Mouse (Mus musculus) kidney, adult 11 months (tissue): ENCODE measurements at regions not wholly inside any gene's neighbourhood (a gene's known extent, or its start where the extent isn't known, plus 50 kb on each side); places are given as distances from the start of the nearest gene placed in this dataset.

Source experiments
- DNase-seq: peaks from one replicate; pipeline ENCODE4 v3.0.0; 2022

DNA sequence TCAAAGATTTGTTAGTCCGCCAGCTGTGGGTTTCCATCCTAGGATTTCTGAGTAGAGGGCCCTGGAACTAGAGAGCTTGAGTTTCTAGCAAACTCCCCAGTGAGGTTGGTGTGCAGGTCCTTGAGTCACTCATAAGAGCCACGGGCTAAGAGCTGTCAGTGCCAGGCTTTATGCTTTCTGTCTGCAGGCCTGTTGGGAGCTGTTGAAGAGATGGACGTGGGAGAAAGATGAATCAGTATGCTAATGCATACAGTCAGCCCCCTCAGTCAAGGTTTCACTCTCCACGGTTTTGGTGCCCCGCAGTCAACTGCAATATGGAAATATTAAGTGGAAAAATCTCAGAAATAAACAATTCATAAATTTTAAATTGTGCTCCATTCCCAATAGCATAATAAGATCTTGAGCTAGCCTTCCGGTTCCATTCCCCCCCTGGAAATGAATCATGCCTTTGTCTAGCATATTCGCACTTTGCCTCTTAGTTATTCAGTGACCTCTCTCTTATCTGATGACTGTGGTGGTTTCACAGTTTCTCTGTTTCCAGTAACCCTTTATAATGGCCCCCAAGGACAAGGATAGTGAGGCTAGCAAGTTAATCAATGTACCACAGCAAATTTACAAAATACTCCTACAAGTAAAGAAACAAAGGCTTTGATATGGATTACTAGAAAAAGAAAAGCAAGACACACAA lies 199.4 kb upstream of the Eci2 start:
- no peak for DNase-seq

DNA sequence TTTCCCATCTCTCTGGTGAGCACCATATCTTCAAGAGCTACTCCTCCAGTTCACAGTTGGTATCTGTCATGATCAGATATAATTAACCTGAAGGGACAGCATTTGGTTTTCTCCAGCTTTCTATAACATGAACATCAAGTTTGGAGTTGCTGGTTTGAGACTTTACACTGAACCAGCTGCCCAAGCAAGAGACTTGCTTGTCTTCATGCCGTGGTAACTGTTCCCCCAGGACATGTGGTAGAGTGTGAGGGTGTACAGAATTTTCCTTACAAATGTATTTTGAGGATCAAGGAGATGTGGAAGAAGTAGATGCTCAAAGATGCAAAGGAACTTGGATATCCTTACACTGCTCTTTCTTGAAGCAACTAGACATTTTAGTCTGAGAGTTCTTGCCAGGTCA lies 200.0 kb upstream of the Eci2 start:
- DNase-seq: no peak

DNA sequence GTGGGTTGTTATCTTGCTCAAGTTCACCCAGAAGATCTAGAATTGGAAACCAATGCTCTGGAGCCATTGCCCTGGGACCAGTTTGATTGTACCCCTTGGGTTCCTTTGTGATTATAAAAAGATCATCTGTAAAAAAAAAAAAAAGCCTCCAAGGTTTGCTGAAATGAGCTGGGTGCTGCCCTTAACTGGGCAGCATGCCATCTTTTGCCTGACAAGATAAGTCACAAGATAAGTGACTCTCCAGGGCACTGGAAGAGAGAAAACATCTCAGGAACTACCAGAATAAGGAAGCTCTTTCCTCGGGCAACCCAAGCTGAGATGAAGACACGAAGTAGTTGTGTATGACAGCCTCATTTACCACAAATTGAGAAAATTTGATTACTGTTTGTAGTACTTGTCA lies 202.7 kb upstream of the Eci2 start:
- no peak for DNase-seq

DNA sequence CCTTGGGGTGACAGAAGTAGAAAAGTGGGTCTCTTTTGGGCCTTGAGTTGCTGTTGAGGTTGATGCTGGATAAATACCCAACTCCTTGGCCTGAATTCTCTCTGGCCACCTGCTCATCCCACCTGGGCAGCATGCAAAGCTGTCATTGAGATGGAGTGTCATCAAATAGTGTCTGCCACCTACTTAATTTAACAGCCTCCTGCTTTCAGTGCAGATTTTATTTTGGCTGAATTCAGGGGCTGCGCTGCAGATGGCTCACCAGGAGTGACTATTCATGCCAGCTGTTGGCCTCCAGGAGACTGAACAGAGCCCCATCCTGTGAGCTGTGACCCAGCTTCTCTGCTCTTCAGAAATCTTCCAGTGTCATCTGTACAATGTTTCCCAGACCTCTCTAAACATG lies 206.7 kb upstream of the Eci2 start:
- DNase-seq: no peak

DNA sequence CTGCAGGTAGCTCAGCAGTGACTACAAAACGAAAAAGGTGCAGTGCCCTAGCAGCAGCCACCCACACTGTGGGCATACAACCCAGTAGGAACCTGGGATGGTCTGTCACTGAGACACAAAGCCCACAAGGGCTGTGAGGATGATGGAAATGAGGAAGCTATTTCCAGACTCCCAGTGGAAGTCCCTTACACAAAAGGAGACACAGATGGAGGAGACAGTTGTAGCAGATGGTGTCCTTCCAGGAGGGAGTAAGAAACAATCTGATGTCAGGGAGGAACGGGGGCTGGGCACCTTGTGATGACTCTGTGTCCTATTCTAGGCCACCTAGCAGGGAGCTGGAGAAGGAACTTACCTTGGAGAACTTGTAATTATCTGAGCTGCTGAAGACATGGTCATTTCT lies 214.5 kb upstream of the Eci2 start:
- no peak for DNase-seq

DNA sequence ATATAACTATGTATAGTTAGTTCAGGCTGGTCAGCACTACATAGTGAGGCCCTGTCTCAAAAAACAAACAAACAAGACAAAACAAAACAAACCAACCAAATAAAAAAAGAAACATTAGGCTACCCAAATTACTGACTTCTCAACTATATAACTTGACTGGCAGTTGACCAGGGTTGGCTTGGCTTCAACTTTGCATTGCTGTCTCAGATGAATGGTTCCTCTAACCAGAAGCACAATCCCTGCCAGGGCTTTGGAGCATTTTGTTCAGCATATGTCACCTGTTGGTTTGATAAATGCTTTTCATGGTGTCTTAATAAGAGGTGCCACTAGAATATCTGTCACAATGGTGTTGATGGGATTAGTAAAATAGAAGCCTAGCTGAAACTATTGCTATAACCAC lies 217.1 kb upstream of the Eci2 start:
- DNase-seq: no peak

DNA sequence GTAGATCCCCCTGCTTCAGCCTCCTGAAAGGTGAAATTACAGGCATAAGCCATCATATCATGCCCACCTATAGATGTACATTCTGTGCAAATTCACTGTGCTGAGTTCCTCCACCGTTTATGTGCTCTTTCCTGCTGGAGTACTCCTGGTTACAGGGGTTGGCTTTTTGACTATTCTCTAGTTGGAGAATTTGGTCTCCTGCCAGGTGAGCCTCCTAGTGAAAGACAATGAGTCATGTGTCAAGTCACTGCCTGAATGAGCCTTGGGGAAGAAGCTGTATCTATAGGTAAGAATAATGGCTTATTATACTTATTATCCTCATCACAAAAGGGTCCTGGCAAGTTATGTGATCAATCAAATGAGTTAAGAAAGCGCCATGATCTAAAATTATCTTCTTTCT lies 230.5 kb upstream of the Eci2 start:
- no peak for DNase-seq

DNA sequence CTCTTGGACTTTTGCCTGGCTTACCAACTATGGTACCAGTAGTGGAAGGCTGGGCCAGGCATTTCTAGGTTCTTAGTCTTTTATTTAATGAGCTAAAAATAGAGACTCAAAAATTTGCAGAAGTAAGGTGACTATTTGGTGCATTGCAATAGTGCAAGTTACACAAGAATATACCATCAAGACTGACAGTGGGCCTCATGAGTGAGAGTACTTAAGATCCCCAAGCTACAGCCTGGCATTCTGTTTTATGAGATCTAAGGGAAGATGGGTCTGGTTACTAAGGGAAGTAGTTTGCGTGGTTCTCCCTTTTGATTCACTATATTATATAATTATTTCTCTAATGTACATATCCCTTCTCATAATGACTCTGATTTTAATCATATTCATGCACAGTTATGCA lies 231.8 kb upstream of the Eci2 start:
- DNase-seq: no peak

DNA sequence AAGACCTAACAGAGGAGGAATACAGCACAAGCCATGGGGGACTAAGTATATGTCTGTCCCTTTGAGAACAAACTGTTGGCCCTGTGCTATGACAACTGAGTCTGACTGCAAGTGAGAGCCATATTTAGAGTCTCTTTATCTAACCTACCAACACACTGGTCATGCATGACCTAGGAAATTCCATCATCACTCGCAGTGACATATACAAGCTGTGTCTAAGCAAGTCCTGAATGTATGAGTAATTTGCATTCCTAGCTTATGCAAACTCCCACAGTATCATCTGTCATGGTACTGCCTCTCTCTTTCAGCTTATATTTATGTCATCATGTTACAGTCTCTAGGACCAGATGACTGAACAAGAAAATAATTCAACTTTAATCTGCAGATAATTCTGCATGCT lies 257.1 kb upstream of the Eci2 start:
- DNase-seq: no peak

DNA sequence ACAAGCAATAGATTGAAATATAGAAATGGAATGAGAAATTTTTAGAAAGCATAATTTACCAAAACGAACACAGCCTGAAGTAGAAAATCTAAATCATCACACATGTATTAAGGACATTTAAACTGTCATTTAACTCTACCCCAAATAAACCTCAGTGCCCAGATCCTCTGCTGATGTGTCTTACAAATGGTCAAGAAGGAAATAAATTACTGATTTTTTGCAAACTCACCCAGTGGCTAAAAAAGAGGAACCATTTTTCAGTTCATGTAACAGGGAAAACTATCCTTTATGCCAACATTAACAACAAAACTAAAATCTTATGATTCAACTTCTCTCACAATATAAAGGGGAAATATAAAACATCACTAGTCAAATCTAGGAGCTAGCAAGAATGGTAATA lies 275.2 kb upstream of the Eci2 start:
- no peak for DNase-seq

DNA sequence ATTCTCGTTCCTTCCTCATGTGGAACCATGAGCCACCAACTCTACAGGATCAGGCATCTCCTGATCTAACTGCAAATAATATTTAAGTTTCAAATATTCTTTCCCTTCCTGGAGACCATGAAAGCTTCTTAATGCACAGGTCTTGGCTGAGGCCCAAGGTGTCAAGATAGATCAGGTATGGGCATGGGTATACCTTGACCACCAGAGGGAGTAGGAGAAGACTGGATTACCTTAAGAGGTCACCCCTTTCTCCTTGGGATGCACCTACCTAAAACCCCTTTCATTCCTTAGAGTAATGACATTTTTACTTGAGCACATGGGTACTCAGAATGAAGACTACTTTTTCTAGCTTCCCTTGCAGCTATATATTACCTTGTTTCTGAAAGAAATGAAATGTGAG lies 289.9 kb upstream of the Eci2 start:
- DNase-seq: no peak

DNA sequence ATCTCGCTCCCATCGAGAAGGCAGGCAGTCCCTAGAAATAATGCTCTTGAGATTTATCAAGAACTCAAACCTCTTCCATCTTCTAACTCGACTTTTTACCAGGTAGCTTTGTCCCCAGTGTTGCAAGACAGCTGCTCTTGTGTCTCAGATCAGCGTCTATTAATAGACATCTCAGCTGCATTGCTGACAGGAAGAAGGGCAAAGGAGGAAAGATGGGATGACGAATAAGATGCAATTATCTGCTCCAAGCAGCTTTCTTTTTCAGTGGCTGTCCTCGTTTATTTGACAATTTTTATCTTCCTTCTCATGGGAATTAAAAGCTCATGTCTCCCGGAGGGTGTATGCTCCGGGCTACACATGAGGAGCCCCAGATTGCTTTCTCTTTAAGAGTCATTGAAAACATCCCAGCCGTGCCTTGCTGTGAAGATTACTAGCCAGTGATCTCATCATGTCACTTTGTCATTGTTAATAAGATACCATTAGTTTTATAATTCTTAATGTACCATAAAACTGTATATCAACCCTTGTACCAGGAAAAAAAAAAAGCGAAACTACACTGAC lies 299.9 kb upstream of the Eci2 start:
- no peak for DNase-seq

DNA sequence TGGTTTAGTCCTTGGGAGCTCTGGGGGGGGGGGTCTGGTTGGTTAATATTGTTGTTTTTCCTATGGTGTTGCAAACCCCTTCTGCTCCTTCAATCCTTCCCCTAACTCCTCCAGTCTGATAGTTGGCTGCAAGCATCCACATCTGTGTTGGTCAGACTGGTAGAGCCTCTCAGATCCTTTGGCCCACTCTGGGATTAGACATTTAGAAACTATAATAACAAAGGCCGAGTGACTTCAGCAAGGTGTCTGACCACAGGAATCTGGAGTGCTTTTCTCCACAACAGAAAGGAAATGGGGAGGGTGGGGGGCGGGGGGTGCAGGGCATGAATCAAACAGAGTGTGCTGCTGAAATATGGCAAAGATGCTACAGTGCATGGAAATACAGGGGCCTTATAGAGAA lies 301.4 kb upstream of the Eci2 start:
- no peak for DNase-seq

DNA sequence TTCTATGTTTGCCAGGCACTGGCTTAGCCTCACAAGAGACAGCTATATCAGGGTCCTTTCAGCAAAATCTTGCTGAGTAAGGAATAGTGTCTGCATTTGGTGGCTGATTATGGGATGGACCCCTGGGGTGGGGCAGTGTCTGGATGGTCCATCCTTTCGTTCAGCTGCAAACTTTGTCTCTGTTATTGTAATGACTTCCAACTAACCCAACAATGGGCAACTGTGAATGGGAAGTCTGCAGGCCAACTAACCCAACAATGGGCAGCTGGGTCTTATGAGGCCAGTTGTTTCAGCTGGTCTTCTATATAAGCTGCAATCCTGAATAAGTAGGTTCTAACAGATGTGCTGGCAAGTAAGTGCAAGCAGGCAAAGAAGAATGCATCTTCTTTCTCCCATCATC lies 304.0 kb upstream of the Eci2 start:
- DNase-seq: no peak

DNA sequence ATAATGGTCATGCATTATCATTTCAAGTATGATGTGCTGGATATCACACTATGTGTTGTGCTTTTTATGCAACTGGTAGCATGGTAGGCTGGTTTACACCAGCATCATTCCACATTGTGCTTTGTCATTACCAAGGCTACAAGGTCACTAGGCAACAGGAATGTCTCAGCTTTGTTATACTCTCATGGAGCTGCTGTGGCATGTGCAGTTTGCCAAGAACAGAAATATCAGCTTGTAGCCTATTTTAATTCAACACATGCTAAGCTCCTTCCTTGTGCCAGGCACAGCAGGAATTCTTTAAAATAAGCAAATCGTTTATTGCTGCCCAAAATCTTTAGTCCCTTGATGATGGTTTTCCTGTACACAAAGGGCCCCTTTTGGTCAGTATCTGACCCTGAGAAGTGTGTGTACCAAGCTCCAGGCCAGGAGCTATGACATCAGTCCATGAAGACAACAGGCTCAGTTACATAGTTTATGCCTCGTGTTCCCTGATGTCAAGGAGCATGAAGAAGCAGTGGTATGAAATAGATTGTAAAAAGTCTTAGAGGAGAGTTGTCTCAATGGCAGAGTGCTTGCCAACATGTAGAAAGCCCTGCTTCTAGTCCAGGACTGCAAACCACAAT lies 314.0 kb upstream of the Cdyl start:
- no peak for DNase-seq

DNA sequence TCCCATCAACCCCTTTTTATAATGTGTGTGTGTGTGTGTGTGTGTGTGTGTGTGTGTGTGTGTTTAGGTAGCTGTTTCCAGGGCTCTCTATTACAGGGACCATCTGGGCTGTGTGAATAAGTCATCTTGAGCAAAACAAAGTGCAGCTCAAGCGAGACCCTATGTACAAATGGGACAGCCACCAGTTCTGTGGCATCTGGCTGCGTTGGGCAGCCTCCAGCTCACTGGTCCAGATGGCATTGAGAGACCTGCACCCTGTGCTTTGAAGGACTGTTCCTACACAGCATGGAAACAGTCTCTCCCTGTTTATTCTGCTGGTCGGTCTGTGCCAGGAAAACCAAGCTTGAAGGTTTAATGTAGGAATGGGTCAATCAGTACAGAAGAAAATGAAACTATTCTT lies 311.4 kb upstream of the Cdyl start:
- DNase-seq: no peak

DNA sequence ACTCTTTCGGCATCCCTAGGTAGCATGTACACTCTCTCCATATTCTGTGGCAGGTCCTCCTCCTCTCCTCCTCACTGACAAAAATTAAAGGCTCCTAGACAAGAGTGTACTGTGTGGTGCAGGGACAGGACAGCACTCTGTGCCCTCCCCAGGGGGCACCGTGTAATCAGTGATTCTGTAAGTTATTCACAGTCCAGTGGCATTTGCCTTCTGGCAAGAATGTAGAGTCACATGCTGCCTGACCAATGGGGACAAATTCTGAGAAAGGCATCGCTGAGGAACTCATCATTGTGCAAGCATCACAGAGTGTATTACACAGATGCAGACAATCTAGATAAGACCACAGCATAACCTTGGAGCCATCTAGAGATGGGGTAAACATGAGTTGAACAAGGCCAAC lies 300.3 kb upstream of the Cdyl start:
- no peak for DNase-seq

DNA sequence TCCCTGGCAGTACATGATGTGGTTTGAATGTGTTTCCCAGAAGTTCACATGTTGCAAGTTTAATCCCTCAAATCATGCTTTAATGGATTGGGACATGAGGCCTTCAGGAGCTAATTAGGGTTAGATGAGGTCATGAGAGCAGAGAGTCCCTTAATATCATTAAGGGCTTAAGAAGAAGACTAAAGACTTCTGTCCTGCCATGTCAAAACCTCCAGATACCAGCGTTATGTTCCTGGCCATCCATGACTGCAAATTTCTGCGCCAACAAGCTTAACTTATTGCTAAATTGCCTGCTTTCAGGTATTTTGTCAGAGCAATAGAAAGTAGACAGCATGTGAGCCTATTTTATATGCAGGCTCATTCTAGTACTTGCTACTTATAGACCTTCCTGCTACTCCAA lies 282.1 kb upstream of the Cdyl start:
- no peak for DNase-seq

DNA sequence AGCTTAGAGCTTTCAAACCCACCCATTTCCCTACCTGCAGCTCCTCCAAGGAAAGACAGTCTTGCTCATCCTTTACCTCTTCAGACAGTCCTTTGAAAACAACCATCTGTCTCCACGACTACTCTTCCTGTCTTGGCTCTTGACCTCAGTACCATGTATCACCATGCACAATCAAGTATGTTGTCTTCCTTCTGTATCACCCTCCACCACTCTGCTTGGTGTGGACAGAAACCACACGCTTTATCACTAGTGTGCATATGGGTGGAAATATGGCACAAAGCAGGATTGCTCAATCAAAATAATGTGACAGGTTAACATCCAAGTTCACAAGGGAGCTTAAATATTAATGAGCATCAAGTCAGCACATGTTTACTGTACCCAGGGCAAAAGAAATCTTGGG lies 280.1 kb upstream of the Cdyl start:
- DNase-seq: no peak

DNA sequence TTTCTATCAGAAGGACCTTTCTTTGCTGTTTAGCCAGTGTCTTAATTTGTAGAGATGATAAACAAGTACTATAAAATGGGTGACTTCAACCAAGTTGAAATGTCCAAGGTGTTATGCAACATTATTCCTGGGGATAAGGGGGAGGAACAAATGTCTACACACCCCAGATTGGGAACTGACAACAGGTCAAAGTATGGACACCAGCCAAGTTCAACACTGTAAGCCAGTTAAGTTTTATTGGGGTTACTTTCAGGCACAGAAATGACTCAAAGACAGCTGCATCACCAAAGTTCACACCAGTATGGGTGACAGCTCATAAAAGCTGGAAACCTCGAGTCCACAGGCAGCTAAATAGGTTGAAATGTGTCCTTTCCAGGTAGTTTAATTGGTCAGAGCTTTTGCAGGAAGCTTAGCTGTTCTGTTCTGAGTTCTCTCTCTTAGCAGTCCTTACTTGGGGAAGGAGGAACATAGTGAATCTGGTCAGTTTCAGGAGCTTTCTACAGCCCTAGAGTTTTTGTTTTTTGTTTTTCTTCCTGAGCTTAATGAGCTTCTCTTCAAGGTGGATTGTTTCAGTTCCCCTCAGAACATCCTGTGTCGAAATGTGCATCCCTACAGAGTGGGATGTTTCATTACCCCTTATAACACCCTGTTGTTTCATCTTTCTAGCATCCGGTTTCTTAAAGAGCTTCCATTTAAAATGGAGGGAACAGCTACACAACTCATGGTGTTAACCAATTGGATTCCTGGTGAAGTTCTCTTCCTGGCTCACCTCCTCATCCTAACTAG lies 279.2 kb upstream of the Cdyl start:
- DNase-seq: no peak

DNA sequence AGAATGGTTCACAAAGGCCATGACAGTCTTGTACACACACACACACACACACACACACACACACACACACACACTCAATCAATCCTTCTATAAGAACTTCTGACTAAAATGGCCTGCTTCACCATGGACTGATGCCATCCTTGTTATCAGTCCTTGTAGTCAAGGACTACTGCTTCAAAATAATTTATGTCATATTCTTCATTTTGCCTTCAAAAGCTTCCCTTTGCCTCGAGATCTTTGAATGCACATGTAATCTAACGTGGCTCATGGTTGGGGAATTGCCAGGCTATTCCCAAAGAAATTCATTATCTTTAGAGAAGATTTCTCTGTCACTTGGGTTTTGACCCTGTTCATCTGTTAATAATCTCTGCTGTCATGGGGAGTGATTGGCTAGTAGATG lies 278.0 kb upstream of the Cdyl start:
- DNase-seq: no peak

DNA sequence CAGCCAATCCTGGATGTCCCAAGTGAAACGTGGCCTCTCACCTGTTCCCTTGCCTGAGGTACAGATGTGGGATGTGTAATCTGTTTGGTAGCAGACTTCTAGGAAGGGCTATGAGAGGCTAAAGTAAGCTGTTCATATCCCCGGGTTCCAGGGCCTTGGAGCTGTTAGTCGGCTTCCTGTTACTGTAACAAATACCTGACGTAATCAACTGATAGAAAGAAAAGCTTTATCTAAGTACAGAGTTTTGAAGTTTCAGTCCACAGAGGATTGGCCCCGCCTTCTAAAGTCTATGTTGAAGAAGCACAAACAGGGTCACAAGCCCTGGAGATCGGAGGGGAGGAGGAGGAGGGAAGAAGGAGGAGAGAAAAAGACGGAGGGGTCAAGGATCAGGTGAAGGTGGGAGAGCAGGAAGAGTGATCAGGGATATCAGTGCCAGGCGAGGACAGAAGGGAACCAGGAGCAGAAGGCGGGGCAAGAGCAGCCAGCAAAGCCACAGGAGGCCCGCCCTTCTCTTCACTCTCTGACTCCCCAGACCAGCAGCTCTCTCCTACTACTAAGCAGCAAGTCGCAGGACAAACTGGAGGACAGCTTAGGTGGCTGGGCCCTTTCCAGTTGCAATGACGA lies 276.5 kb upstream of the Cdyl start:
- DNase-seq: peak; percentile 9

DNA sequence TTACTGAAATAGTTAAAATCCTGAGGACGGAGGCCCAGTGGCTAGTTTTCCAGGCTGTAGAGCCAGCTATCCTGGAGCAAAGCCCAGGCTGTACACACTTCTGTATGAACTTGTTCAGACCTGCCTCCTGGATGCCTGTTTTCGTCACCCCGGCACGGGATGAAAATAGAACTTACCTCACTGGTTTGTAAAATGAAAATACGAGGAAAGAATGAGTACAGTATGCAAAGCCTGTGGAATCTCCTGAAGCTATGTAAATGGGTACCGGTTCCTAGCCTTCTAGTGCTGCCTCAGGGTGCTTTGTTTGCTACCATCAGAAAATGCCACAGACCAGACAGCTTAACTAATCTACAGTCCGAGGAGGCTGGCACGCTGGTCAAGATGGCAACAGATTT lies 276.0 kb upstream of the Cdyl start:
- DNase-seq: peak; percentile 6

DNA sequence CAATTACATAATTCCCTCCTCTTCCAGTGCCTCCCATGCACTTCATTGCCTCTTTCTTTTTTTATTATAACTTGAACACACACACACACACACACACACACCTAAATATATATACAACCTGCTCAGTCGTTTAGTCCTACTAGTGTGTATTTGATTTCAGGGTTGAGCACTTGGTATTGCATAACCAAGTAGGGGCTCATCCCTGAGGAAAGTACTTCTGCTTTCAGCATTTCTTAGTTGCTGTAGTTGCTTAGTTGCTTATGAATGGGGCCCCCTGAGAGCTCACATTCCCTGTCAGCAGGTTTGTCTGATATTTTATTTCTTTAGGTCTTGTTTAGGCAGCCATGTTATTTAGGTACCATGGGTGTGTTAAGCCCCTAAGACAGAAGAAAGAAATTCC lies 271.3 kb upstream of the Cdyl start:
- DNase-seq: no peak
